Mouse (Mus musculus) heart, postnatal 0 days (tissue): ENCODE results near the gene Dnm3. TPM values are rescaled to one million over a fixed set of nuclear protein-coding genes. Genes with fewer than 3 reads are reported as not detected.
A peak's percentile ranks its signal among the peaks of the same experiment; 100 is the strongest.

Source experiments
- ATAC-seq: fragments of 200-750 bp; cut with Nextera tagmentation; 2 replicates; pipeline ENCODE4 v1.8.0; 2017; ENCODE audit warnings: low read depth, moderate number of reproducible peaks, moderate library complexity; ENCODE audit not compliant: insufficient read depth
- DNase-seq: peaks from one replicate; pipeline ENCODE4 v3.0.0-alpha.2; 2016; ENCODE audit warnings: low spot score
- H3K27ac ChIP-seq: fragments of 300-500 bp; sonication (generic); 2 replicates; pipeline ENCODE4 v1.5.1; 2014; ENCODE audit warnings: low read depth, mild to moderate bottlenecking
- H3K27me3 ChIP-seq: fragments of 300-500 bp; sonication (generic); 2 replicates; pipeline ENCODE4 v1.6.1; 2014; ENCODE audit warnings: low read length, mixed read lengths; ENCODE audit not compliant: control insufficient read depth, insufficient read depth
- H3K36me3 ChIP-seq: fragments of 300-500 bp; sonication (generic); replicated peaks from 2 replicates; pipeline ENCODE4 v1.6.1; 2014; ENCODE audit warnings: low read length, mixed read lengths; ENCODE audit not compliant: control insufficient read depth, insufficient read depth
- H3K4me1 ChIP-seq: fragments of 300-500 bp; sonication (generic); 2 replicates; pipeline ENCODE4 v1.6.1; 2014; ENCODE audit warnings: antibody characterized with exemption; ENCODE audit not compliant: control insufficient read depth, insufficient read depth
- H3K4me2 ChIP-seq: fragments of 300-500 bp; sonication (generic); 2 replicates; pipeline ENCODE4 v1.6.1; 2014; ENCODE audit warnings: low read depth, mild to moderate bottlenecking, low read length, moderate library complexity
- H3K4me3 ChIP-seq: fragments of 300-500 bp; sonication (generic); 2 replicates; pipeline ENCODE4 v1.5.1; 2014; ENCODE audit warnings: low read depth, low read length
- H3K9ac ChIP-seq: fragments of 300-500 bp; sonication (generic); replicated peaks from 2 replicates; pipeline ENCODE4 v1.6.1; 2014; ENCODE audit warnings: low read depth, low read length, mixed read lengths
- H3K9me3 ChIP-seq: fragments of 300-500 bp; sonication (generic); replicated peaks from 2 replicates; pipeline ENCODE4 v1.6.1; 2016; ENCODE audit warnings: low read length; ENCODE audit not compliant: control insufficient read depth
- CTCF ChIP-seq: IDR thresholded peaks from 2 replicates; pipeline ENCODE4 v1.5.1; 2016; ENCODE audit warnings: antibody characterized with exemption, control low read depth, low read depth
- EP300 ChIP-seq: IDR thresholded peaks from 2 replicates; pipeline ENCODE4 v1.6.1; 2016; ENCODE audit warnings: antibody characterized with exemption, low read depth
- WGBS: fragments of 180-500 bp; shearing (Covaris S2); extraction: QIAGEN DNeasy Blood & Tissue Kit; methylation state at CpG from one replicate; pipeline ENCODE4 v1.1.7; 2014; 5-methylcytosine and 5-hydroxymethylcytosine counted together
- polyA plus RNA-seq: library from polyadenylated mRNA; unstranded; fragments of >200 nt; fragmentation: Nextera tagmentation; extraction: Ambion mirVana; gene quantifications from 2 replicates; pipeline ENCODE4 v1.2.1, GENCODE M21; 2015
- total RNA-seq: library from RNA; depleted of rRNA; stranded (reverse); fragments of >200 nt; gene quantifications from 2 replicates; pipeline ENCODE4 v1.2.3, GENCODE M21; 2014; ENCODE audit warnings: low replicate concordance

The Dnm3 gene
- total and polyA plus RNA-seq, 2 experiments from 2014 or later, result 1.9 to 2.4 TPM

GRCm38 (mm10) chr1:162506516-162506915 is 28.7 kb upstream of the Dnm3 start:
- WGBS, result 80% methylated on average over 4 of the region's 4 CpGs

GRCm38 (mm10) chr1:162505649-162506048 is 27.8 kb upstream of the Dnm3 start:
- DNase-seq (no peak), ATAC-seq (no peak)
- Histone ChIP-seq H3K9me3 (no peaks in the 10 kb centered on the region), H3K9ac (no peak overlapping the region), H3K27ac (no peak overlapping the region), H3K4me3 (no peak overlapping the region), H3K4me2 (no peak overlapping the region), H3K4me1 (peaks cover 7% of the 10 kb centered on the region; the same call in 1 of the 2 replicates), H3K27me3 (no peaks in the 10 kb centered on the region), H3K36me3 (no peaks in the 10 kb centered on the region)
- WGBS, result 79% methylated on average over 6 of the region's 6 CpGs
- TF ChIP-seq CTCF (no peak), EP300 (no peak)

More at GRCm38 (mm10) chr1:162506516-162506915, 28.7 kb upstream of the Dnm3 start:
- TF ChIP-seq CTCF (no peak), EP300 (no peak)
- H3K9ac ChIP-seq, result no peak overlapping the region
- H3K27ac ChIP-seq, result no peak overlapping the region
- DNase-seq (no peak), ATAC-seq (no peak)
- no peak overlapping the region for H3K4me2 ChIP-seq
- H3K4me3 ChIP-seq, result no peak overlapping the region
- H3K36me3 ChIP-seq, result no peaks in the 10 kb centered on the region
- no peaks in the 10 kb centered on the region for H3K9me3 ChIP-seq
- H3K4me1 ChIP-seq, result peaks cover 7% of the 10 kb centered on the region; the same call in 1 of the 2 replicates
- H3K27me3 ChIP-seq, result no peaks in the 10 kb centered on the region

GRCm38 (mm10) chr1:162476531-162477080 is 1.2 kb downstream of the Dnm3 start:
- Histone ChIP-seq H3K27me3 (peaks cover 22% of the 10 kb centered on the region), H3K27ac (no peak overlapping the region), H3K36me3 (no peaks in the 10 kb centered on the region), H3K4me2 (peak overlapping the region; percentile 96), H3K9ac (no peak overlapping the region), H3K9me3 (no peaks in the 10 kb centered on the region), H3K4me1 (no peaks in the 10 kb centered on the region; the same call in 1 of the 2 replicates), H3K4me3 (peak overlapping the region; percentile 59)
- DNase-seq (no peak), ATAC-seq (no peak)
- TF ChIP-seq CTCF, result no peak
- TF ChIP-seq EP300, result no peak
- 6% methylated on average over 19 of the region's 19 CpGs for WGBS

- TF ChIP-seq CTCF, result no peak
- no peak for TF ChIP-seq EP300
- Histone ChIP-seq H3K36me3 (no peaks in the 10 kb centered on the region), H3K9me3 (no peaks in the 10 kb centered on the region), H3K9ac (no peak overlapping the region), H3K4me1 (no peaks in the 10 kb centered on the region; the same call in 1 of the 2 replicates), H3K27ac (no peak overlapping the region), H3K4me2 (no peak overlapping the region), H3K4me3 (no peak overlapping the region), H3K27me3 (peaks cover 22% of the 10 kb centered on the region)
- 53% methylated on average over 1 of the region's 1 CpGs for WGBS
- DNase-seq (no peak), ATAC-seq (no peak)
These were observed 4.9 kb downstream of the Dnm3 start for GRCm38 (mm10) chr1:162472949-162473348.

DNA sequence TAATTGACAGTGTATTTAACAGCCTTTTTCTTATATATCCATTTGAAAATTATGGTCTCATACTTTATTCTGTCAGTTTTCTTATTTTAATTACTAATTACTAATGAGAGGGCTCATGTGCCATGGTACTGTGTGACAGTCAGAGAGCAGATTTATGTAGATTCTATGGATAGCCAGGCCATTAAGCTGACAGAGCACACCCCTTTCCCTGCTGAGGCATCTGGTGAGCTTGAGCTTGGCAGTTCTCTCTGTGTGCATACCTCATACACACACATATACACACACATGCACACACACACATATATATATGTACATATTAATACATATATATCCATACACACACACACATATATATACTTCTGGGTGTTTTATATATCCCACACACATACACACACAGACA is 6.7 kb downstream of the Dnm3 start:
- ATAC-seq (no peak), DNase-seq (no peak)
- no peak for TF ChIP-seq CTCF
- TF ChIP-seq EP300, result no peak
- H3K9me3 ChIP-seq, result no peaks in the 10 kb centered on the region
- peaks cover 9% of the 10 kb centered on the region; the same call in 1 of the 2 replicates for H3K27me3 ChIP-seq
- H3K27ac ChIP-seq, result no peak overlapping the region
- H3K4me3 ChIP-seq, result no peak overlapping the region
- H3K9ac ChIP-seq, result no peak overlapping the region
- H3K36me3 ChIP-seq, result no peaks in the 10 kb centered on the region
- no peaks in the 10 kb centered on the region for H3K4me1 ChIP-seq
- H3K4me2 ChIP-seq, result no peak overlapping the region

DNA sequence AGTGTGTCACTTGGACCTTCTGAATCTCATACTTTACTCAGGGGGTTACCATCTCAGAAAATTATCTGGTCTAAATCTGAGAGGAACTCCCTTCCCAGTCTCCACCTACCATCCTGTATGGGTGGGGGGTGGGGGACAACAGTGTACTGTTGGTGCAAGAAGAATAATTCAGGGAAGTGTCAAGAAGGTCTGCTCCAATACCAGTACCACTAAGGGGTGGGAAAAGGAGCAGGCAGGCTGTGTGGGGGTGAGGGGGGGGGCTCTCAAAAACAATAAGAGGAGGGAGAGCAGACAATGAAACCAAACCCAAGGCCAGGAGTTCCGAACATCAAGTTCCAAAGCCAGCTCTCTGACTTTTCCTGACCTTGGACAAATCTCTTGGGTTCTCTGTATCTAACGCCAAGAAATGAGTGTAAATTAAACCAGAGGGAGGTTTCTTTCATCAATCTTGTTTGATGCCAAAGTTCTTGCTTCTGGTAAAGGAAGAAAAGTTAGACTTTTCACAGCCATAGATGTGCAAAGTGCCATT is 8.0 kb downstream of the Dnm3 start:
- TF ChIP-seq EP300, result no peak
- no peak for TF ChIP-seq CTCF
- Histone ChIP-seq H3K9me3 (no peaks in the 10 kb centered on the region), H3K4me3 (no peak overlapping the region), H3K4me2 (no peak overlapping the region), H3K27ac (no peak overlapping the region), H3K9ac (no peak overlapping the region), H3K36me3 (no peaks in the 10 kb centered on the region), H3K27me3 (0 out of 2 replicates have a peak, but pooled peaks cover under 1% of the 10 kb centered on the region), H3K4me1 (no peaks in the 10 kb centered on the region)
- no peak for DNase-seq
- 52% methylated on average over 2 of the region's 2 CpGs for WGBS
- ATAC-seq, result no peak
